Mouse (Mus musculus): ENCODE results near the gene Prkag2.
"Not testable (repeated sequence)": the region's sequence is repeated elsewhere in the genome, so short reads cannot be mapped to it uniquely, and the experiment has no call there.

Prkag2 gene

GRCm38 (mm10) chr5:24825365-24826055 is 274.9 kb downstream of the Prkag2 start:
- DNase-seq (ENCODE audit: low read depth, low spot score), result no peak

GRCm38 (mm10) chr5:24823864-24824405 is 276.5 kb downstream of the Prkag2 start:
- DNase-seq (ENCODE audit: low read depth, low spot score), result no peak

- DNase-seq (ENCODE audit: low read depth, low spot score), result no peak
Measured at GRCm38 (mm10) chr5:24822781-24823180, 277.7 kb downstream of the Prkag2 start.

- DNase-seq (ENCODE audit: low read depth, low spot score), result not testable (repeated sequence)
Measured at GRCm38 (mm10) chr5:24822231-24822630, 278.2 kb downstream of the Prkag2 start.

GRCm38 (mm10) chr5:24821403-24821841 is 279.0 kb downstream of the Prkag2 start:
- DNase-seq (ENCODE audit: low read depth, low spot score), result no peak

GRCm38 (mm10) chr5:24820627-24821026 is 279.8 kb downstream of the Prkag2 start:
- DNase-seq (ENCODE audit: low read depth, low spot score), result no peak

- DNase-seq (ENCODE audit: low read depth, low spot score), result no peak
Measured at GRCm38 (mm10) chr5:24817191-24817590, 283.3 kb downstream of the Prkag2 start.

- DNase-seq (ENCODE audit: low read depth, low spot score), result no peak
Measured at GRCm38 (mm10) chr5:24813946-24814345, 286.5 kb downstream of the Prkag2 start.

- DNase-seq (ENCODE audit: low read depth, low spot score), result no peak
Measured at GRCm38 (mm10) chr5:24813005-24813404, 287.4 kb downstream of the Prkag2 start.
